Mouse (Mus musculus) urinary bladder, postnatal 10 days (tissue): ENCODE results near the gene Gm11549.
A peak's percentile ranks its signal among the peaks of the same experiment; 100 is the strongest.

Experiments
- DNase-seq: peaks from one replicate; pipeline ENCODE4 v3.0.0; 2022; ENCODE audit warnings: low spot score

Gm11549 gene

GRCm38 (mm10) chr3:36521073-36522060 lies at the start of gene Gm11549:
Gm11549 (minus strand) TSS chr3:36521813.
- no peak for DNase-seq

GRCm38 (mm10) chr3:36569836-36570235 lies 48.2 kb upstream of the Gm11549 start:
- DNase-seq: no peak

GRCm38 (mm10) chr3:36563666-36564065 lies 42.1 kb upstream of the Gm11549 start:
- no peak for DNase-seq

GRCm38 (mm10) chr3:36559606-36560005 lies 38.0 kb upstream of the Gm11549 start:
- no peak for DNase-seq

GRCm38 (mm10) chr3:36557601-36558000 lies 36.0 kb upstream of the Gm11549 start:
- no peak for DNase-seq

GRCm38 (mm10) chr3:36552406-36553047 lies 30.9 kb upstream of the Gm11549 start, which contains the start of gene Exosc9:
Exosc9 (plus strand) TSS chr3:36552606.
- DNase-seq: peak; percentile 85

- DNase-seq: no peak
These were observed 30.3 kb upstream of the Gm11549 start for GRCm38 (mm10) chr3:36551851-36552384.

- DNase-seq: no peak
These were observed 29.7 kb upstream of the Gm11549 start for GRCm38 (mm10) chr3:36551343-36551742.

- DNase-seq: no peak
These were observed 23.3 kb upstream of the Gm11549 start for GRCm38 (mm10) chr3:36544961-36545360.

- no peak for DNase-seq
These were observed 19.8 kb upstream of the Gm11549 start for GRCm38 (mm10) chr3:36541399-36541798.

GRCm38 (mm10) chr3:36540756-36541155 lies 19.1 kb upstream of the Gm11549 start:
- DNase-seq: no peak

GRCm38 (mm10) chr3:36537701-36538470 lies 16.3 kb upstream of the Gm11549 start:
- DNase-seq: no peak

- DNase-seq: no peak
These were observed 14.4 kb upstream of the Gm11549 start for GRCm38 (mm10) chr3:36536041-36536440.

GRCm38 (mm10) chr3:36533201-36533672 lies 11.6 kb upstream of the Gm11549 start:
- DNase-seq: no peak

- no peak for DNase-seq
These were observed 11.1 kb upstream of the Gm11549 start for GRCm38 (mm10) chr3:36532738-36533137.

- no peak for DNase-seq
These were observed 10.4 kb upstream of the Gm11549 start for GRCm38 (mm10) chr3:36531979-36532542.

GRCm38 (mm10) chr3:36531242-36531641 lies 9.6 kb upstream of the Gm11549 start:
- DNase-seq: no peak

GRCm38 (mm10) chr3:36530781-36531180 lies 9.2 kb upstream of the Gm11549 start:
- DNase-seq: no peak

- no peak for DNase-seq
These were observed 8.7 kb upstream of the Gm11549 start for GRCm38 (mm10) chr3:36530345-36530744.

GRCm38 (mm10) chr3:36524466-36524865 lies 2.9 kb upstream of the Gm11549 start:
- DNase-seq: no peak

GRCm38 (mm10) chr3:36522137-36522536 lies 524 bp upstream of the Gm11549 start:
- no peak for DNase-seq
